Mouse (Mus musculus): ENCODE measurements around the gene Hist1h2bp.
"Not testable (repeated sequence)": the region's sequence is repeated elsewhere in the genome, so short reads cannot be mapped to it uniquely, and the experiment has no call there.

Gene Hist1h2bp

DNA sequence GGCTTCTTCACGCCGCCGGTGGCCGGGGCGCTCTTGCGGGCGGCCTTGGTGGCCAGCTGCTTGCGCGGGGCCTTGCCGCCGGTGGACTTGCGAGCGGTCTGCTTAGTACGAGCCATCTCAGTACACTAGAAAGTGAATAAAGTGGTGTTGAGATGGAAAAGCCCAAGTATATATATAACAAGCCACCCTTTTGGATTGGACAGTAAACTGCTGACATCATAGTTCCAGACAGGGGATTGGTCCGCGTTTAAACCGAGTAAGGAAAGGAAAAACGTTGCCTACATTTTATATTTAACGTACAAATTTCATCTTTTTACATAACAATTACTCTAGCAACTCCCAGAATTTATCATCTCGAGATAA is 4.0 kb upstream of the Hist1h2bp start, which contains the start of gene Hist1h3i:
Gene Hist1h3i, minus strand, starts transcription at position 116 of the 363 bp plus-strand sequence.
- DNase-seq (ENCODE audit: low read depth, low spot score) = peak; percentile 92

DNA sequence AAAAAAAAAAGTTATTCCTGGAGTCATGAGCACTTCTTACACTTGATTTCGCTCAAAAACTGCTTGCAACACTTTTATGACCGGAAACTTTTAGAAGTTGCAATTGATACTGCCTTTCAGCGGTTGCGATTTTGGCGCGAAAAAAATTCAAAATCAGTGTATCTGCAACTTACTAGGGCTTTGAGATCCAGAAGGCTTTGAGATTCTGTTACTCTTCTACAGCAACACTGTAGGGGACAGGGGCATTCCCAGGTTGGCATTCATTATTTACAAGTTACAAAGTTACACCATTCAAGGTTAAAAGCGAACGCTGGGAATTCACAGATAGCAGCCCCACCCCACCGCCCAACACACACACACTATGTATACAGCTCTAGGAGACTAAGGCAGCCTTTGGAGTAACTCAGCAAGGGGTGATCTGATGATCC is 3.5 kb upstream of the Hist1h2bp start:
- peak; percentile 63 for DNase-seq (ENCODE audit: low read depth, low spot score)

DNA sequence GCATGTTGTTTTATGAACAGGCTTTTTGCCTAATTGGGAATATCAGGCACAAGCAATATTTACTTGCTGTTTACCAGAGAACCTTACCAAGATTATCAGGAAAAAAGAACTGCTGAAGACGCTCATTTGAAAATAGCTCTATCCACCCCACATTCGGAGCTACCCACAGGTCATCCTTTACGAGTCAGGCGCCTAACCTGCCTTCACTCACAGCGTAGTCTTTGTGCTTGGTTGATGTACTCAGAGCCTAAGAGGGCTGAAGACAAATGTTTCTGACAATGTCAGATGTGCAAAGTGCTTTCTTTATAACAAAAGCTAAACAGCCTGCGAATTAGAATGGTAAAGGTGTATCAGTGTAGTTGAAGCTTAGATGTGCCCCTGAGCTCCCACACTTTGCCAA is 3.0 kb upstream of the Hist1h2bp start:
- DNase-seq (ENCODE audit: low read depth, low spot score) = no peak

DNA sequence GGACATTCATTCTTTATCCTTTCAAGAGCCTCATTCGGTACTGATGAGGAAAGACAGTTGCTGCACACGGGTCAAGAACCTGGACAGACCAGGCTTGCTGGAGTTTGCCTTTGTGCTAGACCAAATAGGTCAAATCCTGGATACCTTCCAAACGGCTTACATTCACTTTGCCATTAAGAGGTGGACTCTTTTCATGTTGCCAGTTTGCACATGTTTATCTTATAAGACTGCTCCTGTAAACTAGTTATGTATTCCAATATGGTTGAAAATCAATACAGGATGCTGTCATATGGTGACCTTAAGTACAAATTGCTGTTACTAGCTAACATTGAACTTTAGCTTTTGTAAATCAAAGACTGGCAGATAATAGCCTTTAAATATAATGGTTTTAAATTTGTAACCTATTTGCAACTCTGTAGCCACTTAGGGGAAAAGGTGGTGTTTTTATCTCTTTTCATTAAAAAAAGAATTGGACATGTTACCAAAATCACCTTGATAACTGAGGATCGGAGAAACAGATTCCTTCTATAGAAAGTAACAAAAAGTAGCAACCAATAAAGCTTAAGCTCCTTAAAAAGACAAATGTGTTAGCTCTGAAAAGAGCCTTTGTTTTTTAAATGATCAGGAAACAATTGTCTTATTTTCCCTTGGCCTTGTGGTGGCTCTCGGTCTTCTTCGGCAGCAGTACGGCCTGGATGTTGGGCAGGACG is 917 bp upstream of the Hist1h2bp start:
- DNase-seq (ENCODE audit: low read depth, low spot score) = peak; percentile 52

DNA sequence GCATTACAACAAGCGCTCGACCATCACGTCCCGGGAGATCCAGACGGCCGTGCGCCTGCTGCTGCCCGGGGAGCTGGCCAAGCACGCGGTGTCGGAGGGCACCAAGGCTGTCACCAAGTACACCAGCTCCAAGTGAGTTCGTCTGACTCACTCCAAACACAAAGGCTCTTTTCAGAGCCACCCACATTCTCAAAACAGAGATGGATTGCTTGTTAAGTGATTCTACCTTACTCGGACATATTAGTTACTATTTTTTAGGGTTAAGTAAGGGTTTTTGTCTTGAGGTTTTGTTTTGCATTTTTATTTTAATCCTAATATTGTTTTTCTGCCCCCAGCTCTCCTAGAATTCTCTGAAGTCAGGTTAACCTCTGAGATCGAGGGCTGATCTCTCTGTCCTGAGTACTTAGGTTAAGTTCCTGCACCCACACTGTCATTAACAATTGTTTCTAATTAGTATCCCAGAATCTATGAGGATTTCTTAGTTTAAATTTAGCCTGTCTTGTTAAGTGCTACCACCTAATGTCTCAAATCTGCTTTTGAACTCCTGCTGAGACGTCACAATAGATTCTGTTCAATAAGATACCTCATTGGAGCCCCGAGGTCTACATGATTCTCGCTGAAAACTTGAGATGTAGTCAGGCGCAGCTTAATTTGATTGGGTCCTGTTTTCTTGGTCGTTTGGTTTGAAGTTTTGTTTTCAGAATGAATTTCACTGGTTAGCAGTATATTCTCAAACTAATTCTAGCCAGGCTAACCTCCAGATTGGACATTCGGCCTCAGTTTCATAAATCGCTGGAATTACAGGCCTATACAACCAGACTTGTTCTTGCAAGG is 716 bp downstream of the Hist1h2bp start:
- peak; percentile 43 for DNase-seq (ENCODE audit: low read depth, low spot score)

DNA sequence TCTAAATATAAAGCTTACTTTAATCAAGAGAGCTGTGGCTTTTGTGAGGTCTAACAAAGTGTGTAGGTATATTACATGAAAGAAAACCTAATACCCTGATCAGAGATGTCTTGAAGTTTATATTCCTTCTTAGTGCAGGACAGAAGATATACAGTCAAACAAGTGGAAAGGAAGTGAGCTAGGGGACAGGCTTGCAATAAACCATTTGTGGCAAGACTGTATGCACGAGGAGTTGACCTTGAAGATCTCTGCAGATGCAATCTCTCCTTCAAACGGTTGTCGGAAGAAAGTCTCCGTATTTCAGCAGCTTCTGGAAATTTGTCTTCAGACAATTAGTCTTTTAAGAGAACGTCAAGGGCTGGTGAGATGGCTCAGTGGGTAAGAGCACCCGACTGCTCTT is 2.7 kb downstream of the Hist1h2bp start:
- no peak for DNase-seq (ENCODE audit: low read depth, low spot score)

DNA sequence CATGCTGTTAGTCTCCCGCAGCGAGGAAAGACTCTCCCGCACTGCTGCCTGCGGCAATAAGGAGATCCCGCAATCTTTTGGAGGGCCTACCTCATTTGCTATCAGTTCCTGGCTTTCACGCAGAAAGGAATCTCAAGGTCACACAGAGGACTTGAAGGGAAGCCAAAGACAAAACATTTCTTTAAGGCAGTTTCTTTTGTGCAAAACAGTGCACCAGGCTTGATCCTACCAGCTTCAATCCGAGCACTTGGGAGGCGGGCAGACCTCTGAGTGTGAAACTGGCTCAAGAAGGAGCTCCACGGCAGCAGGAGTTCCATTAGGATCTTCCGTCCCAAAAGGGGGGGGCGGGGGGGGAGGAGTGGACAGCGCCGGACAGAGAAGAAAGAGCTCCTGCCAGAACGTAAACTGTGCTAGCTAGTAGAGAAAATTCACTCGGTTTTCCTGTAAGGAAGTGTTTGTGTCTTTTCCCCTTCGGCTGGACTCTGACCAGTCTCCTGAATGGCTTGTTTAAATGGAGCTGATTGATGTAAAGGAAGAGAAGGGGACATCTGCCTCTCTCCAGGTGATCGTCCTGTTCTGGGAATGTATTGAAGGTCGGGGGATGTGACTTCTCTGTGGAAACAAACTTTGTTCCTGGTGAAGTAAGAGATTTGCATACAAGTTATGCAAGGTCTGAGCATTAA is 3.5 kb downstream of the Hist1h2bp start:
- no peak for DNase-seq (ENCODE audit: low read depth, low spot score)

DNA sequence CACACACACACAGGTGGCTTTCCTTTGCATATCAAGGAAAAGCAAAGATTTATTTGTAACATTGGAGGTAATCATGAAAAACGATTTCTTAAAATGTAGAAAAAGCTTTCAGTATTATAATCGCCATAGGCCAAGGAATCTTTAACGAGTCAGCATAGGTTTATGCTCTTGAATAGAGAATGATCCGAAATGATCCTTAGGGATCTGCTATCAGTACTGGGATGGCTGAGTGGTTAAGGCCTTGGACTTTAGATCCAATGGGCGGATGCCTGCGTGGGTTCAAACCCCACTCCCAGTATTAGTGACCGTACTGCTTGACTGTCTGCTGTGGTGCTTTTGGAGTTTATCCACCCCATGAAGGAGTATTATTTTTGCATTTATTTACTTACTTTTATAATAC is 8.3 kb downstream of the Hist1h2bp start:
- DNase-seq (ENCODE audit: low read depth, low spot score) = no peak

DNA sequence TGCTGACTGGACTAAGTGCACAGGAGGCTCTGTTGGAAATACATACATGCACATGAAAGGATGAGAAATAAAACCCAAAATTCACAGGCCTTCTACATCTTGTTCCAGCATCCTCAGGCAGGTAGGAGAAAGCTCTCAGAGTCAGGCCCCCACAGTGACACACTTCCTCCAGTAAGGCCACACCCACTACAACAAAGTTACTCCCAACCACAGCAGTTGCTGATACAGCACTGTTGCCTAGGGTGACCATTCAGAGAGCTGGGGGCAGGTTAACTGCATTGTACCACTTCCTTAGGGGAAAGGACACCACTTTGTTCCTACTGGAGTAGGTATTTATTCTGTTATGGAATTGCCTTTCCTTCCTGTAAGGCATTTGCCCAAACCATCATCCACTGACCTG is 9.9 kb downstream of the Hist1h2bp start:
- not testable (repeated sequence) for DNase-seq (ENCODE audit: low read depth, low spot score)

DNA sequence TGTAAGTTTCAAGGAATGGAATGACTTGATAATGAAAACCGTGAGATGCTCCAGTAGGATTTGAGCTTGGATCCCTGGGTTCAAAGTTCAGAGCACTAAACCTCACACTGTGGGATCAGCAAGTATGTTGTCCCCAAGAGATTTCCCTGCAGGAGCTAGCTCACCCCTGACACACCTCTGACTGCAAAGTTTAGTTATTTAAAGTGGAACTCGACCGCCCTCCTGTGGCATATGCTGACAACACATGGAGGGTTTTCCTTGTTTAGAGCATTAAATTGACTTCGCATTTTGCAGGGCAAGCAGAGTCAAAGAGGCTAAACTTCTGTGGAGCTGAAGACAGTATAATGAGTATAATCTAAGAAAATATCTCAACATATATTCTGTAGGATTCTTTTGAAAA is 15.8 kb downstream of the Hist1h2bp start:
- not testable (repeated sequence) for DNase-seq (ENCODE audit: low read depth, low spot score)

DNA sequence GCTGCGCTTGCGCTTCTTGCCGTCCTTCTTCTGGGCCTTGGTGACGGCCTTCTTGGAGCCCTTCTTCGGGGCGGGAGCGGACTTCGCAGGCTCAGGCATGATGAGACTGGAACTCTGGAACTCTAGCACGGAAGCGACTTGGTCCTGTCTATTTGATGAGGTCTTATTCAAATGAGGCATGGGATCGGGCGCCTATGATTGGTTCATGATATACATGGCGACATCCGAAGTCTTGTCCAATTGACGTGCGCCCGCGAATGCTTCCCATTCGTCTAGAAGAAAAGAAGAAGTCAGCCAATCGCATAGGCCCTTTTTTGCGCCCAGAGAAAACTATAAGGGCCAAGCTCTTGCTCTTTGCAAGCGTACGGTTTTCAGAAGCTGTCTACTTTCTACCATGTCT is 22.8 kb downstream of the Hist1h2bp start, which contains the start of the genes Hist1h2bq and Hist1h2ao:
Gene Hist1h2bq, minus strand, starts transcription at position 125 of the 400 bp plus-strand sequence.
Gene Hist1h2ao, plus strand, starts transcription at position 393 of the 400 bp plus-strand sequence.
- DNase-seq (ENCODE audit: low read depth, low spot score) = not testable (repeated sequence)

DNA sequence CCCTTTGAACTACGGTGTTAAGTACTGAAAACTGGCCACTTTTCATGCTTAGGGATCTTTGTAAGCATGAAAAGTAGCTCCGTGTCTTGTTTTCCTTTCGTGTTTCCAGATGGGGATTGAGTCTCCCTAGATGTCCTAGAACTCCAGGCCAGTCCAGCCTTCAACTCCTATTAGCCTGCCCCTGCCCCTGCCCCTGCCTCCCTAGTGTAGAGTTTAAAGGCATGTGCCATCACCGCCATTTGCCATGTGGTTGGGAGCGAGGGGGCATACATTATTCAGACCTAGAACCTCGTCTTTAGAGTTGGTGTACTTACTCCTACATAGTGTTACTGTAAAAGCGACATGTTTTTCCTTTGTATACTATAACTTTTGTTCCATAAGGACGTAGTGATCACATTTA is 23.8 kb downstream of the Hist1h2bp start:
- not testable (repeated sequence) for DNase-seq (ENCODE audit: low read depth, low spot score)

DNA sequence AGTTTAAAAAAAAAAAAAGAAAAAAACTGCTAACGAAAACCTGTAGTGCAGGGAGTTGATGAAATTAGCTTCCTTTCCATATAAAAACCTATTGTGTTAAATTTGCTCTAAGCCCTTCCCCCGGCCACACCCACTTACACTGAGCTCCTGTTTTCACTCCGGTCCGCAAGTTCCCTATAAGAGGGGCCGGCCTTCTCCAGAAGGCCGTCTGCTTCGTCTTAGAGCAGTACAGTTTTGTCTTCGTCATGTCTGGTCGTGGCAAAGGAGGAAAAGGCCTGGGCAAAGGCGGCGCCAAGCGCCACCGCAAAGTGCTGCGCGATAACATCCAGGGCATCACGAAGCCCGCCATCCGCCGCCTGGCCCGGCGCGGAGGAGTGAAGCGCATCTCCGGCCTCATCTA is 24.3 kb downstream of the Hist1h2bp start, which contains the start of gene Hist1h4m:
Gene Hist1h4m, plus strand, starts transcription at position 208 of the 400 bp plus-strand sequence.
- DNase-seq (ENCODE audit: low read depth, low spot score) = not testable (repeated sequence)

DNA sequence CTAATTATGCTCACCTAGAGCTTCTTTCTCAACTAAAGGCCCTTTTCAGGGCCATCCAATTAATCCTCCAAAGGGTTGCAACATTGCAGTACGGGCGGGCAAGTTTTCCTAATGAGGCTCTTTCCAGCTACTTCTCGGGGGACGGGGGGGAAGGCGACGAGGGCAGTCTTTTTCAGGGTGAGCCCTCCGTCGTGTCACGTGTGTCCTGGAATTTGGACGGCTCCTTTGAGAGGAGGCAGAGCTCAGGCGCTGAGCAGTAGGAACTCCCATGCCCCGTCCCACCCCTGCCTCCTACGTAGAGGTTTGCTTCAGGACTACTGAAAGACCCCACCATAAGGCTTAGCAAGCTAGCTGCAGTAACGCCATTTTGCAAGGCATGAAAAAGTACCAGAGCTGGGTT is 24.8 kb downstream of the Hist1h2bp start:
- DNase-seq (ENCODE audit: low read depth, low spot score) = not testable (repeated sequence)

DNA sequence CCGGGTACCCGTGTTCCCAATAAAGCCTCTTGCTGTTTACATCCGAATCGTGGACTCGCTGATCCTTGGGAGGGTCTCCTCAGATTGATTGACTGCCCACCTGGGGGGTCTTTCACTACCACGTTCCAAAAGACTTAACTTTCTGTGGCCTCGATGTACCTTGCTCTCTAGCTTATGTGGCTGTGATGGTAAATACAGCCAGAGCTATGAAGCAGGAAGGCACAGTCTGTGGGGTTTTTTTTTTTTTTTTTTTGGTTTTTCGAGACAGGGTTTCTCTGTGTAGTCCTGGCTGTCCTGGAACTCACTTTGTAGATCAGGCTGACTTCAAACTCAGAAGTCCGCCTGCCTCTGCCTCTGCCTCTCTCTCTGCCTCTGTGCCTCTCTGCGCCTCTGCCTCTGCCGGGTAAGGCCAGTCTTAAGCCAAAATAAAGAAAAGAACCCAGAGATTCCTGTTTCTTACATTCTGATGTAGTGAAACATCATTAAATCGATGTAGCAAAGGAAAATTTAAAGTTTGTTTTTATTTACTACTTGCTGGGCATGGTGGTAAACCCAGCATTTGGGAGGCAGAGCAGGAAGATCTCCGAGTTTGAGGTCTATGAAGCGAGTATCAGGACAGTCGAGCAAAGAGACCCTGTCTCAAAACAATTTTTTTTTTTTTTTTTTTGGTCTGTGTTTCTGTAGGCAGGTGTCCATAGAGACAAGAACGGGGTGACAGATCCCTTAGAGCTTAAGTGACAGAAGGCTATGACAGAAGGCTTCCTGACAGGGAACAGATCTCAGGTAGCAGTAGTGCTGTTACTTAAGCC is 33.0 kb downstream of the Hist1h2bp start:
- DNase-seq (ENCODE audit: low read depth, low spot score) = not testable (repeated sequence)

DNA sequence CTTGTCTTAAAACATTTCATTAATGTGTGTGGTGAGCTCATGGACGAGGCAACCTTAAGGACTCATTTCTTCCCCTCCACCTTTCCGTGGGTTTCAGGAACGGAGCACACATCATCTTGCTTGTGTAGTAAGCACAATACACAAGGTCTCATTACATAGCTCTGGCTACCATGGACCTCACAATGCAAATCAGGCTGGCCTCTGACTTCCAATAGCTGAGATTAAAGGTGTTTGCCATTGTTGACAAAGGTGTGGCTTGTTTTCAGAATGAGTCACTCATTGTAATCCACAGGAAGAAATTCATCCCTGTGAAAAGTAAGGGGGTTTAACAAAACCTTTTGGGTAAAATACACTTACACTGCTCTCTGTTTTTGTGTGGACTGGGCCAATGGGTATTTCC is 41.2 kb downstream of the Hist1h2bp start:
- DNase-seq (ENCODE audit: low read depth, low spot score) = no peak

DNA sequence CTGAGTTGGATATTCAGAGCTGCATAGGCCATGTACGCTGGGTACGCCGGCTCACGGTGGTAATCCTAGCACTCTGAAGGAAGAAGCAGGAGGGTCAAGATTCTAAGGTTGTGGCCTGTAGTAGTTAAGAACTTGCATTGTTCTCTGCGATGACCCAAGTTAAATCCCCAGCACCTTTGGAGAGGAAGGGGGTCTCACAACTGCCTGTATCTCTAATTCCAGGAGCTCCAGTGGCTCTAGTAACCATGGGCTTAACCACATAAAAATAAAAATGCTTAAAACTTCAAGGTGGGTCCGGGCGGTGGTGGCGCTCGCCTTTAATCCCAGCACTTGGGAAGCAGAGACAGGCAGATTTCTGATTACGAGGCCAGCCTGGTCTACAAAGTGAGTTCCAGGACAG is 43.1 kb downstream of the Hist1h2bp start:
- no peak for DNase-seq (ENCODE audit: low read depth, low spot score)

DNA sequence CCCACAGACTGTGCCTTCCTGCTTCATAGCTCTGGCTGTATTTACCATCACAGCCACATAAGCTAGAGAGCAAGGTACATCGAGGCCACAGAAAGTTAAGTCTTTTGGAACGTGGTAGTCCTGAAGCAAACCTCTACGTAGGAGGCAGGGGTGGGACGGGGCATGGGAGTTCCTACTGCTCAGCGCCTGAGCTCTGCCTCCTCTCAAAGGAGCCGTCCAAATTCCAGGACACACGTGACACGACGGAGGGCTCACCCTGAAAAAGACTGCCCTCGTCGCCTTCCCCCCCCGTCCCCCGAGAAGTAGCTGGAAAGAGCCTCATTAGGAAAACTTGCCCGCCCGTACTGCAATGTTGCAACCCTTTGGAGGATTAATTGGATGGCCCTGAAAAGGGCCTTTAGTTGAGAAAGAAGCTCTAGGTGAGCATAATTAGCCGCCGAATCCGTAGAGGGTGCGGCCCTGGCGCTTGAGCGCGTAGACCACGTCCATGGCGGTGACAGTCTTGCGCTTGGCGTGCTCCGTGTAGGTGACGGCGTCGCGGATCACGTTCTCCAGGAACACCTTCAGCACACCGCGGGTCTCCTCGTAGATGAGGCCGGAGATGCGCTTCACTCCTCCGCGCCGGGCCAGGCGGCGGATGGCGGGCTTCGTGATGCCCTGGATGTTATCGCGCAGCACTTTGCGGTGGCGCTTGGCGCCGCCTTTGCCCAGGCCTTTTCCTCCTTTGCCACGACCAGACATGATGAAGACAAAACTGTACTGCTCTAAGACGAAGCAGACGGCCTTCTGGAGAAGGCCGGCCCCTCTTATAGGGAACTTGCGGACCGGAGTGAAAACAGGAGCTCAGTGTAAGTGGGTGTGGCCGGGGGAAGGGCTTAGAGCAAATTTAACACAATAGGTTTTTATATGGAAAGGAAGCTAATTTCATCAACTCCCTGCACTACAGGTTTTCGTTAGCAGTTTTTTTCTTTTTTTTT is 44.4 kb downstream of the Hist1h2bp start, which contains the start of gene Hist1h4n:
Gene Hist1h4n, minus strand, starts transcription at position 779 of the 977 bp plus-strand sequence.
- DNase-seq (ENCODE audit: low read depth, low spot score) = not testable (repeated sequence)

DNA sequence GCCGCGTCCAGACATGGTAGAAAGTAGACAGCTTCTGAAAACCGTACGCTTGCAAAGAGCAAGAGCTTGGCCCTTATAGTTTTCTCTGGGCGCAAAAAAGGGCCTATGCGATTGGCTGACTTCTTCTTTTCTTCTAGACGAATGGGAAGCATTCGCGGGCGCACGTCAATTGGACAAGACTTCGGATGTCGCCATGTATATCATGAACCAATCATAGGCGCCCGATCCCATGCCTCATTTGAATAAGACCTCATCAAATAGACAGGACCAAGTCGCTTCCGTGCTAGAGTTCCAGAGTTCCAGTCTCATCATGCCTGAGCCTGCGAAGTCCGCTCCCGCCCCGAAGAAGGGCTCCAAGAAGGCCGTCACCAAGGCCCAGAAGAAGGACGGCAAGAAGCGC is 46.2 kb downstream of the Hist1h2bp start, which contains the start of the genes Hist1h2ap and Hist1h2br:
Gene Hist1h2ap, minus strand, starts transcription at position 47 of the 400 bp plus-strand sequence.
Gene Hist1h2br, plus strand, starts transcription at position 283 of the 400 bp plus-strand sequence.
- DNase-seq (ENCODE audit: low read depth, low spot score) = not testable (repeated sequence)

Measured in c-Kit-negative CD71-positive TER-119-positive erythroid progenitor cells, embryonic 14.5 days (primary cell).